Mouse (Mus musculus): Measurements from ENCODE around the gene Usp7.
"Not testable (repeated sequence)": the region's sequence is repeated elsewhere in the genome, so short reads cannot be mapped to it uniquely, and the experiment has no call there.

The Usp7 gene

GRCm38 (mm10) chr16:8783198-8783913 is 8.8 kb downstream of the Usp7 start:
- DNase-seq (ENCODE audit: low read depth, low spot score) = peak; percentile 88

DNA sequence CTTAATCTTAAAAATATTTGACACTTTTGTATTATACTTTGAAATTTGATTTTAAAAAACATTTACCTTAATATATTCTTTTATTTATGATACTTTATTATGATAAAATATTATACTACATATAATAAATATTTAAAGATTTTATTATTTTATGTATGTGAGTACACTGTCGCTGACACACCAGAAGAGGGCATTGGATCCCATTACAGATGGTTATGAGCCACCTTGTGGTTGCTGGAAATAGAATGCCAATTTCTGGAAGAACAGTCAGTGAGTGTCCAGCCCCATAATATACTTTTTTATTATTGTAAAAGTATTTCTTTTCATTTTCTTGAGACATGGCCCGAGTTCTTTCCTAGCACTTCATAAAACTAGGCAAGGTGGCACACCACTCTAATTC is 10.4 kb downstream of the Usp7 start:
- DNase-seq (ENCODE audit: low read depth, low spot score) = no peak

- no peak for DNase-seq (ENCODE audit: low read depth, low spot score)
Observed at GRCm38 (mm10) chr16:8781191-8781590, 10.9 kb downstream of the Usp7 start.

- DNase-seq (ENCODE audit: low read depth, low spot score) = no peak
Observed at GRCm38 (mm10) chr16:8780187-8780586, 11.9 kb downstream of the Usp7 start.

GRCm38 (mm10) chr16:8778697-8779096 is 13.4 kb downstream of the Usp7 start:
- DNase-seq (ENCODE audit: low read depth, low spot score) = no peak

- no peak for DNase-seq (ENCODE audit: low read depth, low spot score)
Observed at GRCm38 (mm10) chr16:8777202-8777601, 14.9 kb downstream of the Usp7 start.

GRCm38 (mm10) chr16:8776634-8777033 is 15.5 kb downstream of the Usp7 start:
- no peak for DNase-seq (ENCODE audit: low read depth, low spot score)

DNA sequence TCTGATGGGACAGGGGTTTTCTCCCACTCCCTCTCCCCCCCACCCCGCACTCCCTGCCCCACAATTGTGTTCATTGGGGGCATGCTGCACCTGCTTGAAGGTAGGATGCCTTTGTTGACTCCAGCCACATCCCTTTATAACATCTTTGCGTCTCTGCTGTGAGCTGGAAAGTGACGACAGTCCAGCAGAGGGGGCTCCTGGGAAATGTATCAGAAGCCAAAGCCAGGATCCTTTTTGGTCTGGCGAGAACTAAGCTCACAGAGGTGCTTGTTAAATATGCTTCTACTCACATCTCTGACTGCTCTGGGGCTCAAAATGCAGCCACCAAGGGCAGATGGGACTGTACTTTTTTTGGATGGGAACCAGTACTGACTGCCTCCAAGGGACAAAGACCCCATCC is 21.0 kb downstream of the Usp7 start:
- no peak for DNase-seq (ENCODE audit: low read depth, low spot score)

- not testable (repeated sequence) for DNase-seq (ENCODE audit: low read depth, low spot score)
Observed at GRCm38 (mm10) chr16:8770342-8770741, 21.8 kb downstream of the Usp7 start.

DNA sequence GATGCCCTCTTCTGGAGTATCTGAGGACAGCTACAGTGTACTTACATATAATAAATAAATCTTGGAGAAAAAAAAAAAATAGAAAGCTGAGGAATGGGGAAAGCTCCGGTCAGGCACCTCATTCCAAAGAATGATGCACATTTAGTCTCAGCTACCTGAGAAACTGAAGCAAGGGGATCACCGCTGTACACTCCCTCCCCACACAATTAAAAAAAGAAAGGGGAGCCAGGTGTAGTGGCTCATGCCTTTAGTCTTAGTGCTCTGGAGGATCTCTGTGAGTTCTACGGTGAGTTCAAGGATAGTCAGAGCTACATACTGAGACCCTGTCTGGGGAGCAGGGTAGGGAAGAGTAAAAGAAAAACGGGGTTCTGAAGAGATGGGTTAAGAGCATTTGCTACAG is 22.6 kb downstream of the Usp7 start:
- DNase-seq (ENCODE audit: low read depth, low spot score) = no peak

DNA sequence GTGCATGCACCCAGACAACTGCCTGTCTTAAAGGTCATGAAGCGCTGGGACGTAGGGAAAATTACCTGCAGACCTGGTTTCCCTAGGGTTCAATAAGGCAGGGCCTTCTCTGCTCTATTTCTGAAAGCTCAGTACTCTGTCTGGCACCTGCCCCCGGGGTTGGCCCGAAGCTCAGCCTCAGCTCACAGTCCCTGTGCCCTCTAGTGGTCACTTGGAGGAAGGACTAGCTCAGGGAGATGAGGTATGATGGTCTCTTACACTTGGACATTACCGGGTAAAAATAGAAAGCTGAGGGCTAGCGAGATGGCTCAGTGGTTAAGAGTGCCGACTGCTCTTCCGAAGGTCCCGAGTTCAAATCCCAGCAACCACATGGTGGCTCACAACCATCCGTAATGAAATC is 23.0 kb downstream of the Usp7 start:
- DNase-seq (ENCODE audit: low read depth, low spot score) = peak; percentile 66

DNA sequence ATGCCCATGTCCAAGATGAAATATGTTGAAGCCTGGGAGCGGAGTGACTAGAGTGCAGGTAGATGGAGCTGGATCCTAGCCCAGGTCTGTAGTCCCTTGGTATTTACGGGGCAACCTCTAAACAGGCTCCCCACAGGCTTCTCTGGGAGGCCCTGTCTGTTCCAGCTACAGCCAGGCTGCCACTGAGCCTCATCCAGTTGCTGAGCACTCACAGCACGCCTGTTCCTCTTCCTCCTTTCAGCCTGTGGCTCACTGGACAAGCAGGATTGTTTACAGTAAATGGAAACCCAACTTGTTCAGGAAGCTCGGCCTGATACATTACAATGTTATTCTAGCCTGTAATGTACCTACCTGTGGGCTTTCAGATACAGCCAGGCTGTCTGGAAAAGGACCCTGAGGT is 23.5 kb downstream of the Usp7 start:
- DNase-seq (ENCODE audit: low read depth, low spot score) = no peak

- DNase-seq (ENCODE audit: low read depth, low spot score) = no peak
Observed at GRCm38 (mm10) chr16:8768071-8768470, 24.0 kb downstream of the Usp7 start.

DNA sequence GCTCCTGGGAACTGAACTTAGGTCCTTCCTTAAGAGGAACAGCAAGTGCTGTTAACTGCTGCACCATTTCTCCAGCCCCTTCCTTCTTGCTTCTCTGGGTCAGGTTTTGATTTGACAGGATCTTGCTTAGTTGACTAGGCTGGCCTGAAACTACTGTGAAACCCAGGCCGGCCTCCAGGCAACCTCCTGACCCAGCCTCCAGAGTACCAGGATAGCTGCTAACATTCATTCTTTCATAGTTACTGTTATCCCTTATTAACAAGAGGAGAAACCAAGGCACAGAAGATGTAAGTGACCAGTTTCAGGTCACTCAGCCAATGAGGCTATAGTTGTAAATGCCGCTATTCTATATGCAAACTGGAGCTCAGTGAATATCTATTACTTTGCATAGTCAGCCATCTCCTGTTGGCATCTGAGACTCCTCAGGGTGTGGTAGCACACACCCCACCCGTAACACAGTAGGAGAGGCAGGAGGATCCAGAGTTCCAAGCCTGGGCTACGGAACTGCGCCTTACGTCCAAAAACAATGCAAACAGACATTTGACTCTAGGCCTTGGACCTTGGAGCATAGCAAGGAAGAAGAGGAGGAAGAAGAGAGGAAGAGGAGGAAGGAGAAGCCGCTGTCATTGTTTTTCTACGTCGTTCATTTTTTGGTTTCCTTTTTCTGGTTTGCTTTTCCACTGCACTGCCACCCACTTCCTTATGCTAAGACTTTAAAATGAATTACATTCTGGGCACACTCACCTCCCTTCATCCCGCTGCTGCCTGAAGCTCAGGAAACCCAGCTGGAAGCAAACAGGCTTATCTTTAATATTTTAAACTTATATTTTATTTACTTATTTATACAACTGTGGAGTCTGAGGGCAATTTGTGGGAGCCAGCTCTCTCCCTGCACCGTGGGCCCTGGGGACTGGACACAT is 24.7 kb downstream of the Usp7 start:
- DNase-seq (ENCODE audit: low read depth, low spot score) = no peak

DNA sequence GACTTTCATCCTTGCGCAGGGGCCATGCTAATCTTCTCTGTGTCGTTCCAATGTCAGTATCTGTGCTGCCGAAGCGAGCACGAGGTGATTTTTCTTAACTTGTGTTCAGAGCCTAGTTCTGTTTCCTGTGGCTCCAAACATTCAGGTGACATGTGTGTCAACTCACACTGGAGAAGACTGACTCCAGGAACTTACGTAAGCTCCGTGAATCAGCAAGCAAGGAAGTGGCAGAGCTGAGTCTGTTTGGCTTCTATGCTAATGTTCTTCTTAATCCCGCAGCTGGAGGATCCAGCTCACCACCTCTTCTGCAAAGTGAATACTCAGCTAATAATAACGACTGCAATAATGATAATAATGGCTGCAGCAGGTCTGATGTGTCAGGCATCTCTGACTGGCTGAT is 25.9 kb downstream of the Usp7 start:
- DNase-seq (ENCODE audit: low read depth, low spot score) = no peak

DNA sequence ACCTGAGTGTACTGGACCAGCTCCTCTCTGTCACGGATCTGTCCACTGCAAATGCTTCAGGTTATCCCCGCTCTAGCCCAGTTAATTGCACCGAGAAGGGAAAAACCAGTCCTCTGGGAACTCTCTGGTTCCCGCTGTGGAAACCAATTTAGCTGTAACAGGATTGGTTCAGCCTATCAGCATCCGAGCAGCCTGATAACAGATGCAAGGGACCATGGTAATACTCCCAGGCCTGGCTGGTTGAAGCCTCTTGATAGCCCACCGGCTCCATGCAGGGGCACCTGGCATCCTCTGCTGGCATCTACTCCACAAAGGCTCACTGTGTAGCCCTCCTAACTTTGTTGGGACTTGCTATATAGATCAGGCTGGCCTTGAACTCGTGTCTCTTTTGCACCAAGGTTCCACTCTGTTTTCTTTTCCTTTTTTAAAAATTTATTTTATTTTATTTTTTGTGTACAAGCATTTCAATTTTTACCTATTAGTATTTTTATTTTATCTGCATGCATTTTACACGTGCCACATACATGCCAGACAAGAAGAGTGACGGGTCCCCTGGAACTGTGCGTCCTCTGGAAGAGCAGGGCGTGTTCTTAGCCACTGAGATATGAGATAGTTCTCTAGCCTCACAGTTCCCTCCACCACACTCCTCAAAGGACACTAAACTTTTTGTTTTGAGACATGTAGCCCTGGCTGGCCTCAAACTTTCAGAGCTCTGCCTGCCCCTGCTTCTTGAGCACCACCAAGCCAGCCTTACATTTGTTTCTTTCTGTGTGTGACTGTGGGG is 27.8 kb downstream of the Usp7 start:
- no peak for DNase-seq (ENCODE audit: low read depth, low spot score)

DNA sequence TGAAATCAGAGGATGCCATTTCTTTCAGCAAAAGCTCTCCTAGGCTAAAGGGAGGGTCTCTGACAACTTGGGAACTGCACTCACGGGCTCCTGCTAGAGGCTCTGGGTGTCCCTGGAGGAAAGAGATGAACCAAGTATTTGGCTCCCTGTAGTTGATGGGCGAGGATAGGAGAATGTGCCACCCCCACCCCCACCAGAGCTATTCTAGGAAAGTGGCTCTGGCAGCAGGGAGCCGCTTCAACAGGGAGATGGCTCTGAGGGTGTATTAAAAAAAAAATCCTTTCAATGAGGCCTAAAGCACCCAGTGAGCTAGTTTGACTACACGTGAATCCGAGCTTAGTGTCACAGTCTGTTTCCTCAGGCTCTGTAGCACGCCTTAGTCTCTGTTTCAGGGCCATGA is 29.1 kb downstream of the Usp7 start:
- no peak for DNase-seq (ENCODE audit: low read depth, low spot score)

DNA sequence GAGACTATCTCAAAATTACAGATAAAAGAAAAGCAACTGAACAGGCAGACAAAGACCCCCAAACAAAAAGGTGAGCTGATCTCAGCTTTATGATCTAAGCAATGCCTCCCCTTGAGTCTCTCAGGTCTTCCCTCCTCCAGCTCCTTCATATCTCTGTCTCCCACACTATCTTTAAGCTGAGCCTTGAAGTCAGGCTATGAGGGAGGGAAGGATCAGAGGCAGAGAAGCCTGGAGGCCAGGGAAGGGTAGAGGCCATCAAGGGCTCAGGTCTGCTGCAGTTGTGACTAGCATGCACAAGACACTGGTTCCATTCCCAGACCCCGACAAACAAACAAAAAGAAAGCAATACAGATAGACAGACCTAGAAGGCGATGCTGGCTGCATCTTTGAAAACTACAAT is 30.2 kb downstream of the Usp7 start:
- DNase-seq (ENCODE audit: low read depth, low spot score) = no peak

GRCm38 (mm10) chr16:8761005-8761404 is 31.1 kb downstream of the Usp7 start:
- no peak for DNase-seq (ENCODE audit: low read depth, low spot score)

DNA sequence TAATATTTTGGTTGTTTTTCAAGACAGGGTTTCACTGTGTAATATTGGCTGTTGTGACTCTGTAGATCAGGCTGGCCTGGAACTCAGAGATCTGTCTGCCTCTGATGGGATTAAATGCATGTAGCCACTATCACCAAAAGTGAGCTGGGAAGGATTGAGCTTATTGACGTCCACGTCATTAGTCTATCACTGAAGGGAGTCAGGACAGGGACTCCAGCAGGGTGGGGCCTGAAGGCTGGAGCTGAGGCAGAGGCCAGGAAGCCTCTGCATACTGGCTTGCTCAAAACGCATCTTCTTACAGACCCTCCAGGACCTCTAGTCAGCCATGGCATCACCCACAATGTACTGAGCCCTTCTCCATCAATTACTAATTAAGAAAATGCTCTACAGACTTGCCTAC is 33.1 kb downstream of the Usp7 start:
- no peak for DNase-seq (ENCODE audit: low read depth, low spot score)

GRCm38 (mm10) chr16:8758193-8758592 is 33.9 kb downstream of the Usp7 start:
- no peak for DNase-seq (ENCODE audit: low read depth, low spot score)

DNA sequence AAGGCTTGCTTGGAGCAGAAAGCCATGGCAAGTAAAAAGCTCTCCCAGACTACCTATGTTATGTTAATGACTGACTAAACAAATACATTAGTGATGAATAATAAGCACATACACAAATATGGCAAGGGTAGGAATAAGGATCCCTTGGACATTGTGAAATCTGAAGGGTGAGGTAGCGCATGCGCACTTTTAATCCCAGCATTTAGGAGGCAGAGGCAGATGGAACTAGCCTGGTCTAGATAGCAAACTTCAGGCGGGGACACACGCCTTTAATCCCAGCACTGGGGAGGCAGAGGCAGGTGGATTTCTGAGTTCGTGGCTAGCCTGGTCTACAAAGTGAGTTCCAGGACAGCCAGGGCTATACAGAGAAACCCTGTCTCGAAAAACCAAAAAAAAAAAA is 34.5 kb downstream of the Usp7 start:
- DNase-seq (ENCODE audit: low read depth, low spot score) = not testable (repeated sequence)
